Mouse (Mus musculus): Measurements from ENCODE around the gene Lmo4. TPM values are rescaled to one million over a fixed set of nuclear protein-coding genes. Genes with fewer than 3 reads are reported as not detected.

The Lmo4 gene
- total RNA-seq, 2 experiments from 2014 or later, result 294 to 324 TPM

GRCm38 (mm10) chr3:144229312-144229711 lies 24.3 kb upstream of the Lmo4 start:
- intact Hi-C loops (cut with DNase I), result no loop called here
- no peak overlapping the region for H3K4me3 ChIP-seq
- TF ChIP-seq CTCF (IDR thresholded peaks at IDR 0.05), result no peak
- DNase-seq (ENCODE audit: extremely low spot score in 1 of 2, low spot score in 2 of 2), result no peak
- H3K27ac ChIP-seq, result no peak overlapping the region

GRCm38 (mm10) chr3:144225456-144226240 lies 20.6 kb upstream of the Lmo4 start:
- Histone ChIP-seq H3K27ac (no peak overlapping the region), H3K4me3 (no peak overlapping the region)
- no peak for DNase-seq (ENCODE audit: extremely low spot score in 1 of 2, low spot score in 2 of 2)
- intact Hi-C loops (cut with DNase I), result no loop called here
- TF ChIP-seq CTCF (IDR thresholded peaks at IDR 0.05), result no peak

GRCm38 (mm10) chr3:144224594-144224993 lies 19.6 kb upstream of the Lmo4 start:
- intact Hi-C loops (cut with DNase I), result no loop called here
- no peak overlapping the region for H3K27ac ChIP-seq
- no peak overlapping the region for H3K4me3 ChIP-seq
- no peak for DNase-seq (ENCODE audit: extremely low spot score in 1 of 2, low spot score in 2 of 2)
- TF ChIP-seq CTCF (IDR thresholded peaks at IDR 0.05), result no peak

DNA sequence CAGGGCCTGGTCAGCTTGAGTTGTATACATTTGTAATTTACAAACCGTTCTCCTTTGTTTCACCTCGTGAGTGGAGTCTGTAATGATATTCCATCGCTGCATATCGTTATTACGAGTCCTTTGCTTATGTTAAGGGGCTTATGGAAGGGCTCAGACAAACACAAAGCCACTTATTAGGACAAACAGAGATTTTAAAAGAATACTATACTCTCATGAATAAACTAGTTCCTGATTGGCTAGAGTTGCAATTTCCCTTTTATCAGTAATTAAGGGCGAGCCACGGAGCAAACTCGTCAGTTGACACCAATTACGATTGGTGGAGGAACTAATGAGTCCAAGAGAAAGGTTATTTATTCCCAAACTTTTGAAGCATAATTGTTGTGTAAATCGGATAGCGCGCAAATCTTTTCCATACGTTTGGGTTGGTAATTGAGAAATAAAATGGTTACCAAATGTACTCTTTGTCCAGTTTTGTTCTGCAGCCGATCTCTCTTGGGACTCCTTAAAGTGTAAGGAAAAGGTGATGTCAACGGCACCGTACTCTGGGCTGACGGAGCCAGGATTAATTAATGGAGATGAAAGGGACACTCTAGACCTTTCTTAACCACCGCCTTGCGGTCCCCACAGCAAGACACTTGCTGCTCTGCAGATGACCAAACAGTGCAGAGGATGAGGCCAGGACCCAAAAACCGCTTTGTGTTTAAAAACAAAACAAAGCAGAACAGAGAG lies 18.5 kb upstream of the Lmo4 start:
- Histone ChIP-seq H3K4me3 (no peak overlapping the region), H3K27ac (no peak overlapping the region)
- no peak for DNase-seq (ENCODE audit: extremely low spot score in 1 of 2, low spot score in 2 of 2)
- no peak for TF ChIP-seq CTCF (IDR thresholded peaks at IDR 0.05)
- intact Hi-C loops (cut with DNase I), result no loop called here

DNA sequence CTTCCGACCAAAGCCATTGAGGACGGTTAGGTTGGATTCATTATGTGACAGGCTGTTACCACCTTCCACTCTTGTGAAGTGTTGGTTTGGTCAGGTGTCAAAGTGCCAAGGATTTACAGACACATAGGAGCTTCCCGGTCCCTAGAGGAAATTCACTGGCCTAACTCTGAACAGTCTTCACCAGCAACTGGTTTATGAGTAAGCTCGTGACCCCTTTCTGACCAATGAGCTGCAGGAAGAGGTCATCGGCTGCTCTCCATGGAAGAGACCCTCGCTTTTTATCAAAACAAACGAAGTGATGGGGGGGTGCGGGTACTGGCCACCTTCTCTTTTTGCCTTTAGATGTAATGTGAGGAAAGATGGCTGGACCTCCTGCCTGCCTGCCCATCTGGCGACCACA lies 17.4 kb upstream of the Lmo4 start:
- intact Hi-C loops (cut with DNase I), result no loop called here
- no peak for DNase-seq (ENCODE audit: extremely low spot score in 1 of 2, low spot score in 2 of 2)
- TF ChIP-seq CTCF (IDR thresholded peaks at IDR 0.05), result no peak
- no peak overlapping the region for H3K4me3 ChIP-seq
- H3K27ac ChIP-seq, result no peak overlapping the region

DNA sequence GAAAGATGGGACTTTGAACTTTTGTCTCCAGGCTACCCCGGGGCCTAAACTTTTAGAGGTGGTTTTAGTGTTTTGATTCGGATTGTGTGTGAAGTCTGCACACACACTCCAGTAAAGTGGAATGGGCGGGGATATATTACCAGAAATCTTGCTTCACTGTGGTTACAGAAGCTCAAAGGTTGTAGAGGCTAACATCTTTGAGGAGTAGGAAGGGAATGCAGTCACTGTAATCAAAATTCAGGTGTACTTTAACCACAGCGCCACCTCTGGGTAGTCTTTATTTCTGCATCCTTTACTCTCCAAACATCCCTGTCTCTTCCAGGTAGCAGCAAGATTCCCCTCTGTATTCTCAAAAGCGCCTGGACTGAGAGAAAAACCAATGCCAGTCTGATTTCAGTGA lies 2.5 kb upstream of the Lmo4 start:
- Histone ChIP-seq H3K27ac (no peak overlapping the region), H3K4me3 (no peak overlapping the region)
- intact Hi-C loops (cut with DNase I), result loop anchor here (10.0 kb wide), 3 partner anchors 507 to 1103 kb away; no protein-coding TSS in a partner anchor
- TF ChIP-seq CTCF (IDR thresholded peaks at IDR 0.05), result peak; percentile 80
- peak in 1 of 2 experiments; percentile 68 for DNase-seq (ENCODE audit: extremely low spot score in 1 of 2, low spot score in 2 of 2)

DNA sequence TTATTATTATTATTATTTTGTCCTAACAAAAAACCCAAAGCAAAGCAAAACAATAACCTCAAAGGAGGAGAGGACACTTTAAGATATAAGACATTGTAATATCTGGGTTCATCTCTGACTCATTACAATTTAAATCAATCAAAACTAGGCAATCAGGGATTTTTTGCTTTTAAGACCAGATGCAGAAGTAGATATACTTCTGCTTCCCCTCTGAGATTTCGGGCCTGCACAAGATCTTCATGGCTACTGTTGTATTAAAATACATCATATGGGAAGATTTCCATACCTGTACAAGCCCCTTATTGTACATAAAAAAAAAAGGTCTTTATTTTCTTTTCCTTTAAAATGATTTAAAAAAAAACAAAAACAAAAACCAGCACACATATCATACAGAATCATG lies 1.9 kb upstream of the Lmo4 start:
- intact Hi-C loops (cut with DNase I), result loop anchor here (10.0 kb wide), 3 partner anchors 508 to 1102 kb away; no protein-coding TSS in a partner anchor
- no peak overlapping the region for H3K4me3 ChIP-seq
- no peak overlapping the region for H3K27ac ChIP-seq
- DNase-seq (ENCODE audit: extremely low spot score in 1 of 2, low spot score in 2 of 2), result no peak
- TF ChIP-seq CTCF (IDR thresholded peaks at IDR 0.05), result no peak

DNA sequence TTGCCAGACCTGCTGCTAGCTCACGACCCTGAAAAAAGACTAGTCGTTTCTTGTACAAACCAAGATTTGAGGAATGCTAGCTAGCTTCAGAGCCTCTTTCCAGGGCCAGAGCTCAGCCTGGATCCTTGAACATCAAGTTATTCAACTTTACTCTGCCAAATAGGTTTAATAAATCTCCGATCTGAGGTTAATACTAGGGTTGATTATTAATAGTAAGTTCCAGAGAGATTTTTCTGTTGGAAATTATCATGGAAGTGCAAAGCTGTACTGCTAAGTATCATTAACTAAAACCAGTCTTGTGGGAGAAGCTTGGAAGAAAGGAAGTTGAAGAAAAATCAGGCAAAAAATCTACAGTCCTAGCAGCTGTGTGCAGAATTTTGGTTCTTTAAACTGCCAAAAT lies 1.2 kb upstream of the Lmo4 start:
- no peak for DNase-seq (ENCODE audit: extremely low spot score in 1 of 2, low spot score in 2 of 2)
- Histone ChIP-seq H3K27ac (peak overlapping the region; percentile 97; the same call in 1 of the 2 replicates), H3K4me3 (peak overlapping the region; percentile 64)
- intact Hi-C loops (cut with DNase I), result loop anchor here (10.0 kb wide), 3 partner anchors 509 to 1101 kb away; no protein-coding TSS in a partner anchor
- TF ChIP-seq CTCF (IDR thresholded peaks at IDR 0.05), result no peak

- H3K27ac ChIP-seq, result peak overlapping the region; percentile 97
- peak overlapping the region; percentile 64 for H3K4me3 ChIP-seq
- peak; percentile 92 to 95 for DNase-seq (ENCODE audit: extremely low spot score in 1 of 2, low spot score in 2 of 2)
- TF ChIP-seq CTCF (IDR thresholded peaks at IDR 0.05), result no peak; the same call in 1 of the 2 replicates
- intact Hi-C loops (cut with DNase I), result loop anchor here (10.0 kb wide), 3 partner anchors 509 to 1101 kb away; no protein-coding TSS in a partner anchor
Observed at GRCm38 (mm10) chr3:144205351-144206153, 532 bp upstream of the Lmo4 start.

DNA sequence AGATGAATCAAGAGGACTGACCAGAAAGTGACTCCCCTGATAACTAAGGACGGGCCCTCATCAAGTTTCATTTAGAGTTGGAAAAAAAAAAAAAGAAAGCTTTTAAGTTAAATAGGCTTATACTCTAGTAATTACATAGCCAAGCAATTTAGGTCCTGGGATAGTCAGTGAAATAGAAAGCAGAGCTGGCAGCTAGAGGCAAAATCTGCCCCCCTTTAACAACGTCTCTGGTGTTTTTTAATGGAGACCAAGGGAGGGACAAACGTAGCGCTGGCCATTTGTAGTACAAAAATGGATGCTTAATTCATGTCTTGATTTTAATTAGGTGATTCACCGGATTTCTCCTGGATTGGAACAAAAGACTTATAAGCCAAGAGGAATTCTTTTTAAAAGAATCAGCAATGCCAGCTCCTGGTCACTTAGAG lies 1.0 kb downstream of the Lmo4 start:
- peak overlapping the region; percentile 64 for H3K4me3 ChIP-seq
- no peak for TF ChIP-seq CTCF (IDR thresholded peaks at IDR 0.05)
- DNase-seq (ENCODE audit: extremely low spot score in 1 of 2, low spot score in 2 of 2), result no peak
- intact Hi-C loops (cut with DNase I), result loop anchor here (2.0 to 10.0 kb wide), 8 partner anchors 193 to 1099 kb away; no protein-coding TSS in a partner anchor
- peak overlapping the region; percentile 97 for H3K27ac ChIP-seq

- H3K4me3 ChIP-seq, result peak overlapping the region; percentile 64
- TF ChIP-seq CTCF (IDR thresholded peaks at IDR 0.05), result no peak
- intact Hi-C loops (cut with DNase I), result loop anchor here (2.0 to 10.0 kb wide), 8 partner anchors 194 to 1099 kb away; no protein-coding TSS in a partner anchor
- no peak for DNase-seq (ENCODE audit: extremely low spot score in 1 of 2, low spot score in 2 of 2)
- H3K27ac ChIP-seq, result peak overlapping the region; percentile 97
Observed at GRCm38 (mm10) chr3:144203259-144203987, 1.6 kb downstream of the Lmo4 start.

Data from left cerebral cortex, adult 2 months (tissue).